Mouse (Mus musculus) forebrain, embryonic 13.5 days (tissue): ENCODE data around the gene 1110002E22Rik. TPM values are rescaled to one million over a fixed set of nuclear protein-coding genes. Genes with fewer than 3 reads are reported as not detected.

Experiments
- ATAC-seq: fragments of 200-750 bp; cut with Nextera tagmentation; 2 replicates; pipeline ENCODE4 v1.8.0; 2017
- H3K27ac ChIP-seq: fragments of 300-500 bp; sonication (generic); 2 replicates; pipeline ENCODE4 v1.5.1; 2015; ENCODE audit warnings: inconsistent platforms, mild to moderate bottlenecking, moderate library complexity
- H3K27me3 ChIP-seq: fragments of 300-500 bp; sonication (generic); 2 replicates; pipeline ENCODE4 v1.6.1; 2015; ENCODE audit warnings: mild to moderate bottlenecking, inconsistent platforms
- H3K36me3 ChIP-seq: fragments of 300-500 bp; sonication (generic); 2 replicates; pipeline ENCODE4 v1.6.1; 2015; ENCODE audit warnings: mild to moderate bottlenecking, inconsistent platforms; ENCODE audit not compliant: poor library complexity, severe bottlenecking
- H3K4me1 ChIP-seq: fragments of 300-500 bp; sonication (generic); 2 replicates; pipeline ENCODE4 v1.6.1; 2015; ENCODE audit warnings: inconsistent platforms
- H3K4me2 ChIP-seq: fragments of 300-500 bp; sonication (generic); 2 replicates; pipeline ENCODE4 v1.6.1; 2015; ENCODE audit warnings: inconsistent platforms, mild to moderate bottlenecking, moderate library complexity
- H3K4me3 ChIP-seq: fragments of 300-500 bp; sonication (generic); 2 replicates; pipeline ENCODE4 v1.5.1; 2015; ENCODE audit warnings: mild to moderate bottlenecking, inconsistent platforms
- H3K9ac ChIP-seq: fragments of 300-500 bp; sonication (generic); 2 replicates; pipeline ENCODE4 v1.6.1; 2015; ENCODE audit warnings: mild to moderate bottlenecking, inconsistent platforms
- H3K9me3 ChIP-seq: fragments of 300-500 bp; sonication (generic); replicated peaks from 2 replicates; pipeline ENCODE4 v1.6.1; 2016; ENCODE audit warnings: inconsistent platforms
- WGBS: fragments of 180-500 bp; shearing (Covaris S2); methylation state at CpG from one replicate; pipeline ENCODE4 v1.1.7; 2015; 5-methylcytosine and 5-hydroxymethylcytosine counted together
- polyA plus RNA-seq: library from polyadenylated mRNA; unstranded; fragments of >200 nt; fragmentation: Nextera tagmentation; extraction: Ambion mirVana; gene quantifications from 2 replicates; pipeline ENCODE4 v1.2.1, GENCODE M21; 2015

The 1110002E22Rik gene
- polyA plus RNA-seq, 1 experiment from 2014 or later, result 0.08 TPM

GRCm38 (mm10) chr3:138118392-138118791 is 53.5 kb downstream of the 1110002E22Rik start:
- ATAC-seq, result no peak

GRCm38 (mm10) chr3:138118831-138119230 is 54.0 kb downstream of the 1110002E22Rik start:
- WGBS, result 78% methylated on average over 14 of the region's 14 CpGs
- Histone ChIP-seq H3K9ac (no peak overlapping the region), H3K4me1 (no peaks in the 10 kb centered on the region), H3K4me3 (no peak overlapping the region), H3K4me2 (no peak overlapping the region), H3K9me3 (no peaks in the 10 kb centered on the region), H3K36me3 (no peaks in the 10 kb centered on the region), H3K27ac (no peak overlapping the region), H3K27me3 (no peaks in the 10 kb centered on the region)
- ATAC-seq, result no peak

More at GRCm38 (mm10) chr3:138118392-138118791, 53.5 kb downstream of the 1110002E22Rik start:
- 83% methylated on average over 6 of the region's 6 CpGs for WGBS
- H3K36me3 ChIP-seq, result no peaks in the 10 kb centered on the region
- no peaks in the 10 kb centered on the region for H3K9me3 ChIP-seq
- H3K9ac ChIP-seq, result no peak overlapping the region
- no peak overlapping the region for H3K4me2 ChIP-seq
- no peaks in the 10 kb centered on the region for H3K4me1 ChIP-seq
- no peak overlapping the region for H3K27ac ChIP-seq
- no peaks in the 10 kb centered on the region for H3K27me3 ChIP-seq
- no peak overlapping the region for H3K4me3 ChIP-seq

GRCm38 (mm10) chr3:138119444-138120105 is 54.7 kb downstream of the 1110002E22Rik start:
- 95% methylated on average over 16 of the region's 16 CpGs for WGBS
- Histone ChIP-seq H3K4me1 (no peaks in the 10 kb centered on the region), H3K27me3 (no peaks in the 10 kb centered on the region)

GRCm38 (mm10) chr3:138121461-138121860 is 56.6 kb downstream of the 1110002E22Rik start:
- 98% methylated on average over 2 of the region's 2 CpGs for whole genome bisulfite sequencing
- ATAC-seq, result no peak
- H3K9ac ChIP-seq, result no peak overlapping the region

More at GRCm38 (mm10) chr3:138119444-138120105, 54.7 kb downstream of the 1110002E22Rik start:
- Histone ChIP-seq H3K9ac (no peak overlapping the region), H3K4me2 (no peak overlapping the region), H3K36me3 (no peaks in the 10 kb centered on the region), H3K9me3 (no peaks in the 10 kb centered on the region), H3K27ac (no peak overlapping the region), H3K4me3 (no peak overlapping the region)
- ATAC-seq, result no peak

GRCm38 (mm10) chr3:138123842-138124241 is 59.0 kb downstream of the 1110002E22Rik start:
- no peaks in the 10 kb centered on the region for H3K36me3 ChIP-seq
- no peak overlapping the region for H3K27ac ChIP-seq
- H3K9me3 ChIP-seq, result no peaks in the 10 kb centered on the region
- no peaks in the 10 kb centered on the region for H3K4me1 ChIP-seq
- no peaks in the 10 kb centered on the region for H3K27me3 ChIP-seq
- H3K4me3 ChIP-seq, result no peak overlapping the region
- no peak overlapping the region for H3K9ac ChIP-seq
- 94% methylated on average over 10 of the region's 10 CpGs for WGBS
- no peak overlapping the region for H3K4me2 ChIP-seq
- ATAC-seq, result no peak

More at GRCm38 (mm10) chr3:138121461-138121860, 56.6 kb downstream of the 1110002E22Rik start:
- no peak overlapping the region for H3K4me3 ChIP-seq
- no peaks in the 10 kb centered on the region for H3K4me1 ChIP-seq
- no peaks in the 10 kb centered on the region for H3K27me3 ChIP-seq
- H3K27ac ChIP-seq, result no peak overlapping the region
- no peak overlapping the region for H3K4me2 ChIP-seq
- H3K36me3 ChIP-seq, result no peaks in the 10 kb centered on the region
- no peaks in the 10 kb centered on the region for H3K9me3 ChIP-seq

GRCm38 (mm10) chr3:138129110-138129509 is 64.3 kb downstream of the 1110002E22Rik start:
- H3K4me1 ChIP-seq, result peaks cover 6% of the 10 kb centered on the region; the same call in 1 of the 2 replicates
- no peak overlapping the region for H3K9ac ChIP-seq
- no peaks in the 10 kb centered on the region for H3K9me3 ChIP-seq
- 93% methylated on average over 6 of the region's 6 CpGs for WGBS
- no peak overlapping the region for H3K4me2 ChIP-seq
- H3K27ac ChIP-seq, result no peak overlapping the region
- H3K4me3 ChIP-seq, result no peak overlapping the region
- no peak for ATAC-seq
- no peaks in the 10 kb centered on the region for H3K27me3 ChIP-seq
- no peaks in the 10 kb centered on the region for H3K36me3 ChIP-seq

GRCm38 (mm10) chr3:138130692-138131091 is 65.8 kb downstream of the 1110002E22Rik start:
- Histone ChIP-seq H3K27me3 (no peaks in the 10 kb centered on the region), H3K9ac (no peak overlapping the region), H3K27ac (no peak overlapping the region), H3K36me3 (no peaks in the 10 kb centered on the region), H3K9me3 (no peaks in the 10 kb centered on the region), H3K4me1 (peaks cover 6% of the 10 kb centered on the region; the same call in 1 of the 2 replicates), H3K4me3 (no peak overlapping the region), H3K4me2 (no peak overlapping the region)
- no peak for ATAC-seq
- WGBS, result 43% methylated on average over 1 of the region's 1 CpGs

Other genes with a start within 250 kb of the 1110002E22Rik start
- 2,450 and 2,763 TPM in 2 replicates for gene H2afz, start 200.6 kb upstream of the 1110002E22Rik start, polyA plus RNA-seq
- gene Dnajb14, start 197.4 kb upstream of the 1110002E22Rik start, polyA plus RNA-seq, result 6.3 and 7.3 TPM in 2 replicates
- 126 and 129 TPM in 2 replicates for gene Lamtor3, start 146.5 kb upstream of the 1110002E22Rik start, polyA plus RNA-seq
- 2.7 and 3.9 TPM in 2 replicates for gene Dapp1, start 83.5 kb upstream of the 1110002E22Rik start, polyA plus RNA-seq
- not detected in 2 replicates for gene Gm5105, start 2.3 kb downstream of the 1110002E22Rik start, polyA plus RNA-seq
- gene Trmt10a, start 78.4 kb downstream of the 1110002E22Rik start, polyA plus RNA-seq, result 8.7 and 9.9 TPM in 2 replicates
- 10.2 and 11.6 TPM in 2 replicates for gene Mttp, start 79.9 kb downstream of the 1110002E22Rik start, polyA plus RNA-seq
- not detected in 2 replicates for gene 4930579F01Rik, start 128.8 kb downstream of the 1110002E22Rik start, polyA plus RNA-seq
- gene Adh7, start 152.7 kb downstream of the 1110002E22Rik start, polyA plus RNA-seq, result 0.29 TPM in 1 of 2 replicates, not detected in the other
- 0.16 and 0.46 TPM in 2 replicates for gene Adh1, start 195.9 kb downstream of the 1110002E22Rik start, polyA plus RNA-seq
- not detected in 2 replicates for gene Adh6a, start 248.2 kb downstream of the 1110002E22Rik start, polyA plus RNA-seq